Mouse (Mus musculus) megakaryocyte, embryonic 14.5 days (primary cell): Measurements from ENCODE around the gene Sf3b6. TPM values are rescaled to one million over a fixed set of nuclear protein-coding genes. Genes with fewer than 3 reads are reported as not detected.
A peak's percentile ranks its signal among the peaks of the same experiment; 100 is the strongest.

Experiments
- H3K27me3 ChIP-seq: replicated peaks from 2 replicates; pipeline ENCODE3; 2012; ENCODE audit warnings: inconsistent platforms
- H3K36me3 ChIP-seq: replicated peaks from 2 replicates; pipeline ENCODE3; 2012; ENCODE audit warnings: low read length, inconsistent platforms, mixed read lengths
- H3K4me1 ChIP-seq: 2 replicates; pipeline ENCODE4 v1.6.1; 2012; ENCODE audit warnings: inconsistent platforms
- H3K4me3 ChIP-seq: replicated peaks from 2 replicates; pipeline ENCODE3; 2012; ENCODE audit warnings: moderate library complexity, mild to moderate bottlenecking, inconsistent platforms
- H3K9me3 ChIP-seq: 2 replicates; pipeline ENCODE4 v1.6.1; 2012; ENCODE audit warnings: inconsistent platforms
- FLI1 ChIP-seq: IDR thresholded peaks from 2 replicates; pipeline ENCODE4 v1.6.1; 2012; ENCODE audit warnings: low read length, inconsistent platforms, mixed read lengths
- GATA1 ChIP-seq: IDR thresholded peaks from 3 replicates; pipeline ENCODE4 v1.6.1; 2012; ENCODE audit warnings: mixed read lengths, low read length, inconsistent platforms, borderline replicate concordance
- polyA plus RNA-seq: library from polyadenylated mRNA; stranded (reverse); fragments of >175 nt; gene quantifications from 2 replicates; pipeline ENCODE4 v1.2.3, GENCODE M21; 2012; ENCODE audit warnings: low replicate concordance; ENCODE audit not compliant: insufficient read depth

Sf3b6 gene
- polyA plus RNA-seq, 1 experiment = 15.8 TPM

DNA sequence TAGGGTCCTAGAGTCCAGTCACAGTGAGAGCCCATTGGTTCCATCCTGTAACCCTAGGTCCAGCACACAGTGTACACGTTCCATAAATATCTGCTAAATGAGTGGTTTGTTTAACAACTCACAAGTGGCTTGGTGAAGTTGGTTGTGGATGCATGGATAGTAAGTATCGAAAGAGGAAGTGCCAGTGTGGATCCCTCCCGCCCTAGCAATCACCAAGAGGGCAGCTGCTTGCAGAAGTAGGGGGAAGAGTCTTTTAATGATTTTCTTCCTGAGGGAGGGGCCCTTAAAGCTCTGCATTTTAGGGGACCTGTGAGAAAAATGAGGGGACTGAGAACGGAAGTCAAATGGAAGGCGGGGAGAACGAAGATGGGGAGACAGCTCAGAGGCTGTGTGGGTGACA lies 22.7 kb downstream of the Sf3b6 start:
- H3K4me3 ChIP-seq = peak overlapping the region; percentile 97

DNA sequence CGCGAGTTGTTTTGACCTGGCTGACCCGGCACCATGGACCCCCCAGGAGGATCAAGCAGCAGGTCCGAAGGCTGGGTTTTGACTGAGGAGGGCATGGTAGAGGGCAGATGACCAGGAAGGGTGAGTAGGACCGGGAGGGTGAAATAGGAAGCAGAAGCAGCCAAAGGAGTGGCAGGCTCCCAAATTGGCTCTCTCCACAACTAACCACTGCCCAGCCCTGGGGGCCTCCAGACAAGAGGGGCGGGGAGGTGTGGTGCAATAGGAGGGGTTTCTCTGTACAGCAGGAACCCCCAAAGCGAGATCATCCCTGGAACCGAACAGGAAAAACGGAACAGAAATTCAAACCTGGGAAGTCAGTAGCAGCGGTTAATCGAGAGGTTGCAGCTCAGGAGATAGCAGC lies 23.4 kb downstream of the Sf3b6 start:
- H3K4me3 ChIP-seq = peak overlapping the region; percentile 97
- no peaks in the 10 kb centered on the region for H3K9me3 ChIP-seq
- peaks cover 53% of the 10 kb centered on the region for H3K4me1 ChIP-seq
- H3K36me3 ChIP-seq = peaks cover 29% of the 10 kb centered on the region
- no peak for TF ChIP-seq FLI1
- no peak for TF ChIP-seq GATA1
- H3K27me3 ChIP-seq = no peaks in the 10 kb centered on the region

More for the DNA sequence above, 22.7 kb downstream of the Sf3b6 start:
- no peaks in the 10 kb centered on the region for H3K27me3 ChIP-seq
- no peak for TF ChIP-seq FLI1
- no peak for TF ChIP-seq GATA1
- no peaks in the 10 kb centered on the region for H3K9me3 ChIP-seq
- peaks cover 37% of the 10 kb centered on the region for H3K36me3 ChIP-seq
- H3K4me1 ChIP-seq = peaks cover 53% of the 10 kb centered on the region

DNA sequence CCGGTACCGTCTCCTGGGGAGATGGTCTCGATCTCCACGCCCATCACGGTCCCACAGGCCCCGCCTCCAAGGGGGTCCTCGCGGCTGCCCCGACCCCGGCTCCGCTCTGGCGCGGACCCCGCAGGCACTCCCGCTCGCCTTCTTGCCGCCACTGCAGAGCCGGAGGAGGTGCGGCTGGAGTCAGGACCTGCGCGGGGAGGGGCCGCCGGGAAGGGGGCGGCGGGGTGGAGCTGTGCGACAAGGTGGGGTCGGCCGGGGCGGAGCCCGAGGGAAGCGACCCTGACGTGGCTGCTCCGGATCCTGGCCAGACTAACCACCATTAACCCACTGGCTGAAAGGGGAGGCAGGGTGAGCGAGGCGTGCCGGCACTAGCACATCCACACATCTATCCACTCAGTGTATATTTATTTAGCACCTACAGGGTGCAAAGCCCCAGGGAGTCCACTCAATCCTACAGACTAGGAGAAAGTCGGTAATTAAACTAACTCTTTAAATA lies 24.1 kb downstream of the Sf3b6 start, which contains the start of gene Fkbp1b:
TSS of gene Fkbp1b (minus strand) at position 200 of the 496 bp plus-strand sequence.
- Histone ChIP-seq H3K4me1 (peaks cover 53% of the 10 kb centered on the region), H3K36me3 (peaks cover 23% of the 10 kb centered on the region), H3K9me3 (no peaks in the 10 kb centered on the region), H3K4me3 (peak within 1 kb of the TSS; percentile 97), H3K27me3 (no peaks in the 10 kb centered on the region)
- TF ChIP-seq FLI1 (no peak), GATA1 (no peak)

DNA sequence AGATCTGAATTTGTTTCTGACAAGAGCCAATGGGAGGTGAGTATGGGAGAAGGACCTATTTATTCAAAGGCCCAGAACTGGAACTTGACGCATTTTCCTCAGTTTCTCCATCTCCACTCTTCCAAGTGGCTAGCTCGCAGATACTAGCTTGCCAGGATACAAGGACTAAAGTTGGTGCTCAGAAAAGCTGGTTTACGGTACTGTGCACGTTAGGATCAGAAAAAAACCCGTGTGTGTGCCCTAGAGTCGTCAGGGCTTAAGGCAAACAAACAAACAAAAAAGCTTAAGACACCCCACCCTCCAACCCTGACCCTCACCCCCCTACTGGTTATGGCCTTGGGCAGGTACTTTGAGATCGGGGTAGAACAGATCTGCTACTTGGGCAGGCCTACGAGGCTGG lies 25.1 kb downstream of the Sf3b6 start:
- no peaks in the 10 kb centered on the region for H3K9me3 ChIP-seq
- TF ChIP-seq GATA1 (no peak), FLI1 (no peak)
- H3K27me3 ChIP-seq = no peaks in the 10 kb centered on the region
- H3K4me1 ChIP-seq = peaks cover 55% of the 10 kb centered on the region
- peaks cover 19% of the 10 kb centered on the region for H3K36me3 ChIP-seq
- no peak overlapping the region for H3K4me3 ChIP-seq

DNA sequence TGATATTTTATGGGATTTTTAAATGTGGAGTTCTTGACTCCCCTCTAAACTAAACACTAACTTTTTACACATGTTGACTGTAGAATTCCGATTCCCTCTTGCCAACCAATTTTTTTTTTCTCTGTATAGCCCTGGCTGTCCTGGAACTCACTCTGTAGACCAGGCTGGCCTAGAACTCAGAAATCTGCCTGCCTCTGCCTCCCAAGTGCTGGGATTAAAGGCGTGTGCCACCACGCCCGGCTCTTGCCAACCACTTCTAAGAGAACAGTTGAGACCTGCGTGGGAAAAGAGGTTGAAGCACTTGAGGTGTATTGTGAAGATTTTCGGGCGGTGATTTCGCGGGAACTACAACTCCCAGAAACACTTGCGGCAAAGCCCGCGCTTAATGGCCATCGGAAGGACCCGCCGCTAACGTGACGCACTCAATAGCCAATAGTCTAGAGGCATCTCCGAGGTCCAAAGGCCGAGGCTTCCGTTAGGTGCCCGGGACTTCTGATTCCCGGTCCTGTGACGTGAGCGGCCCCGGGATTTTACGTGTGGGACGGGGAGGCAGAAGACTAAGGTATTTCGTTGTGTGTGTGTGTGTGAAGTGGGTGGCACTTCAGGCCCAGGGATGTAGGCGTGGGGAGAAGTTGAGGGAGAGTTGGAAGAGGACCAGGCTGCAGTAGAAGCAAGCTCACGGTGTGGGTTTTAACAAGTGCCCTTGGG lies 25.7 kb downstream of the Sf3b6 start, which contains the start of gene Wdcp:
TSS of gene Wdcp (plus strand) at position 414 of the 708 bp plus-strand sequence.
- H3K4me1 ChIP-seq = peaks cover 56% of the 10 kb centered on the region
- no peak for TF ChIP-seq FLI1
- no peak for TF ChIP-seq GATA1
- H3K27me3 ChIP-seq = no peaks in the 10 kb centered on the region
- H3K4me3 ChIP-seq = peak within 1 kb of the TSS; percentile 97
- peaks cover 13% of the 10 kb centered on the region for H3K36me3 ChIP-seq
- no peaks in the 10 kb centered on the region for H3K9me3 ChIP-seq

DNA sequence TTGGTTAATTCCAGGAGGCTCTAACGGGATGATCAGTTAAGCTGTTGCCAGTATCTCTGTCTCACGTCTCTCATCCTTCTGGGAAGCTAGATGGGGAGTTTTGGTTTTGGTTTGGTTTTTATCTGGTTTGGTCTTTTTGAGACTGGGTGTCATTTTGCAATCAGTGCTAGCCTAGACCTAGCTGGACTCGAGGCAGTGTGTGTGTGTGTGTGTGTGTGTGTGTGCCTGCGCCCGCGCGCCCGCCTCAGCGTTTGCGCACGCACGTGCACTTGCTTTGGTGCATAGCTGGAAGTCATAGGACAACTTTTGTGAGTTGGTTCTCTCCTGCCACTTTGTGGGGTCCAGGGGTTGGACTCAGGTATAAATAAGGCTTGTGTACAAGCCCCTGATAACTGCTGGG lies 26.4 kb downstream of the Sf3b6 start:
- no peak for TF ChIP-seq FLI1
- TF ChIP-seq GATA1 = no peak
- Histone ChIP-seq H3K4me1 (peaks cover 54% of the 10 kb centered on the region), H3K4me3 (peak overlapping the region; percentile 95), H3K36me3 (peaks cover 12% of the 10 kb centered on the region), H3K27me3 (no peaks in the 10 kb centered on the region), H3K9me3 (no peaks in the 10 kb centered on the region)

DNA sequence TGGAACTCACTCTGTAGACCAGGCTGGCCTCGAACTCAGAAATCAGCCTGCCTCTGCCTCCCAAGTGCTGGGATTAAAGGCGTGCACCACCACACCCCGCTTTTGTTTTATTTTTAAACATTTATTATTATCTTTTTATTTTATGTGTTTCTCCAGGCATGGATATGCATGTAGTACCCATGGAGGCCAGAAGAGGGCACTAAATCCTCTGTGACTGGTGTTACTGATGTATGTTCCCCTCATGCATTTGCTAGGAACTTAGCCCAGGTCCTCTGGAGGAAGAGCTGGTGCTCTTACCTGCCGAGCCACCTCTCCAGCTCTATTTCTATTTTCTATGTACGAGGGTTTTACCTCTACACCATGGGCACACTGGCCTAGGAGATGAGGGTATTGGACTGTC lies 38.8 kb downstream of the Sf3b6 start:
- peaks cover 33% of the 10 kb centered on the region for H3K4me1 ChIP-seq
- TF ChIP-seq FLI1 = no peak
- no peak for TF ChIP-seq GATA1
- H3K36me3 ChIP-seq = peaks cover 64% of the 10 kb centered on the region
- H3K4me3 ChIP-seq = no peak overlapping the region
- no peaks in the 10 kb centered on the region for H3K27me3 ChIP-seq
- H3K9me3 ChIP-seq = no peaks in the 10 kb centered on the region

DNA sequence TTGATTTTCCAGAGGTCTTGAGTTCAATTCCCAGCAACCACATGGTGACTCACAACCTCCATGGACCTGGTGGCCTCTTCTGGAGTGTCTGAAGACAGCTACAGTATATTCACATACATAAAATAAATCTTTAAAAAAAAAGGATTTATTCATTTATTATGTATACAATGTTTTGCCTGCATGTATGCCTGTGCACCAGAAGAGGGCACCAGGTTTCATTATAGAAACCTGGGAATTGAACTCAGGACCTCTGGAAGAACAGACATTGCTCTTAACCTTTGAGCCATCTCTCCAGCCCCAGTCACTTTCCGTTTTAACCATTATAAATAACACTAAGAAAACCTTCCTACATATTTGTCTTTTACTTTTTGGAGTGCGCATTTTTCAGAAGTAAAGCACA lies 39.5 kb downstream of the Sf3b6 start:
- Histone ChIP-seq H3K4me3 (no peak overlapping the region), H3K27me3 (no peaks in the 10 kb centered on the region), H3K9me3 (no peaks in the 10 kb centered on the region), H3K4me1 (peaks cover 39% of the 10 kb centered on the region), H3K36me3 (peaks cover 64% of the 10 kb centered on the region)
- TF ChIP-seq GATA1 = no peak
- no peak for TF ChIP-seq FLI1

DNA sequence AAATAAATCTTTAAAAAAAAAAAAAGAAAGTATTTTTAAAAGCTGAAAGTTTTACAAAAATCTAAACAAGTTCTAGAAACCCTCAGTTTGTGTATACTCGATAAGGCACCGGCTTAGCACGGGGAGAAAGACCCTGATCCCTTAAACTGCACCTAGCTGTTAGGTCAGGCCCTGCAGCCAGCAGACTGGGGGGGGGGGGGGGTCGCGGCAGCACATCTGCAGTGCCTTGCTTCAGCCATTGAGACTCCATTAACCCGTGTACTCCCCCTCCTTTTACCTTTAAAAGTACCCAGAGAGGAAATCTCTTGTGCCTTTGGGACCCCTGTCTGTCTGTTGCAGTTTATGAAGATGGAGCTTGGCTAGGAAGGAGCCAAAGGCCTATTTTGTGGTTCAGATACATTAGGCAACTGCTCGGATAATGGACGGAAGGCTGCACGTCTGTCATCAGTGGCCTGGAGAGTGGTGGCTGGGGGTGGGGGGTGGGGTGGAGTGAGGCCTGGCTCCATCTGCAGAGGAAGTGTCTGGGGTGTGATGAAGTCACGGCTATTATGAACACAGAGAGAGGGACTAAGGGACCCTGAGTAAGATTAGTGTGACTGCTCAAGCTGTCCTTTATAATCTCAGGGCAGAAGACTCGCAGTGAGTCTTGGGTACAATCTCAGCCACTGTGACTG lies 42.0 kb downstream of the Sf3b6 start:
- Histone ChIP-seq H3K4me1 (peaks cover 64% of the 10 kb centered on the region), H3K27me3 (no peaks in the 10 kb centered on the region), H3K36me3 (peaks cover 73% of the 10 kb centered on the region), H3K9me3 (no peaks in the 10 kb centered on the region), H3K4me3 (no peak overlapping the region)
- no peak for TF ChIP-seq GATA1

DNA sequence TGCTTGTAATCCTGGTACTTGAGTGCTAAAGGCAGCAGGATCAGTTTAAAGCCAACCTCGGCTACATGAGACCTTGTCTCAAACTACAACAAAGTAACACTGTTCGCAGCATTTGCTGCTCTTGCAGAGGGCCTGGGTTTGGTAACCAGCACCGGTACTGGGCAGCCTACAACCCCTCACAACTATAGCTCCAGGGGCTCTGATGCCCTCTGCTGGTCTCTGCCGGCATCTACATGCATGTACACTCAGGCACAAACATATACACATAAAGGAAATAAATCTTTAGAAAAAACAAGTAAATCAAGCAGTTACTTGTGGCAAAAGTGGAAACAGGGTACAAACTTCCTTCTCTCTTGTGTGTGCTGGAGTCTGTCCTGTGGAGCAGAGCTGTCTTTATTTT lies 45.3 kb downstream of the Sf3b6 start:
- Histone ChIP-seq H3K4me3 (no peak overlapping the region), H3K36me3 (peaks cover 85% of the 10 kb centered on the region), H3K27me3 (no peaks in the 10 kb centered on the region), H3K4me1 (peaks cover 91% of the 10 kb centered on the region), H3K9me3 (no peaks in the 10 kb centered on the region)
- TF ChIP-seq GATA1 = no peak
- TF ChIP-seq FLI1 = no peak
